Mouse (Mus musculus) kidney, postnatal 0 days (tissue): ENCODE data around the gene Neu4. TPM values are rescaled to one million over a fixed set of nuclear protein-coding genes. Genes with fewer than 3 reads are reported as not detected.
A peak's percentile ranks its signal among the peaks of the same experiment; 100 is the strongest.

Source experiments
- ATAC-seq: fragments of 200-750 bp; cut with Nextera tagmentation; replicated peaks from 2 replicates; pipeline ENCODE4 v1.8.0; 2017; ENCODE audit warnings: low read depth, moderate number of reproducible peaks, moderate TSS enrichment, moderate library complexity; ENCODE audit not compliant: low FRiP score
- DNase-seq: peaks from one replicate; pipeline ENCODE4 v3.0.0-alpha.2; 2016; ENCODE audit warnings: low spot score
- H3K27ac ChIP-seq: fragments of 300-500 bp; sonication (generic); 2 replicates; pipeline ENCODE4 v1.5.1; 2014; ENCODE audit warnings: mild to moderate bottlenecking
- H3K27me3 ChIP-seq: fragments of 300-500 bp; sonication (generic); 2 replicates; pipeline ENCODE4 v1.6.1; 2014; ENCODE audit warnings: low read length, mixed read lengths; ENCODE audit not compliant: insufficient read depth
- H3K36me3 ChIP-seq: fragments of 300-500 bp; sonication (generic); 2 replicates; pipeline ENCODE4 v1.6.1; 2014; ENCODE audit warnings: low read length, mixed read lengths; ENCODE audit not compliant: insufficient read depth
- H3K4me1 ChIP-seq: fragments of 300-500 bp; sonication (generic); replicated peaks from 2 replicates; pipeline ENCODE4 v1.6.1; 2014; ENCODE audit warnings: antibody characterized with exemption, low read length, mixed read lengths; ENCODE audit not compliant: insufficient read depth
- H3K4me2 ChIP-seq: fragments of 300-500 bp; sonication (generic); 2 replicates; pipeline ENCODE4 v1.6.1; 2014; ENCODE audit warnings: mild to moderate bottlenecking, low read length, moderate library complexity, mixed read lengths
- H3K4me3 ChIP-seq: fragments of 300-500 bp; sonication (generic); replicated peaks from 2 replicates; pipeline ENCODE4 v1.5.1; 2014; ENCODE audit warnings: low read depth, low read length
- H3K9ac ChIP-seq: fragments of 300-500 bp; sonication (generic); 2 replicates; pipeline ENCODE4 v1.6.1; 2014; ENCODE audit warnings: low read depth, low read length
- H3K9me3 ChIP-seq: fragments of 300-500 bp; sonication (generic); replicated peaks from 2 replicates; pipeline ENCODE4 v1.6.1; 2016; ENCODE audit warnings: low read length, inconsistent platforms, mixed read lengths
- CTCF ChIP-seq: IDR thresholded peaks from 2 replicates; pipeline ENCODE4 v1.5.1; 2016; ENCODE audit warnings: antibody characterized with exemption, low read depth, mild to moderate bottlenecking, moderate library complexity
- WGBS: fragments of 180-500 bp; shearing (Covaris S2); extraction: QIAGEN DNeasy Blood & Tissue Kit; methylation state at CpG from one replicate; pipeline ENCODE4 v1.1.7; 2014; 5-methylcytosine and 5-hydroxymethylcytosine counted together
- polyA plus RNA-seq: library from polyadenylated mRNA; unstranded; fragments of >200 nt; fragmentation: Nextera tagmentation; extraction: Ambion mirVana; gene quantifications from 2 replicates; pipeline ENCODE4 v1.2.1, GENCODE M21; 2015

The Neu4 gene
- polyA plus RNA-seq, 1 experiment from 2014 or later, result not detected

DNA sequence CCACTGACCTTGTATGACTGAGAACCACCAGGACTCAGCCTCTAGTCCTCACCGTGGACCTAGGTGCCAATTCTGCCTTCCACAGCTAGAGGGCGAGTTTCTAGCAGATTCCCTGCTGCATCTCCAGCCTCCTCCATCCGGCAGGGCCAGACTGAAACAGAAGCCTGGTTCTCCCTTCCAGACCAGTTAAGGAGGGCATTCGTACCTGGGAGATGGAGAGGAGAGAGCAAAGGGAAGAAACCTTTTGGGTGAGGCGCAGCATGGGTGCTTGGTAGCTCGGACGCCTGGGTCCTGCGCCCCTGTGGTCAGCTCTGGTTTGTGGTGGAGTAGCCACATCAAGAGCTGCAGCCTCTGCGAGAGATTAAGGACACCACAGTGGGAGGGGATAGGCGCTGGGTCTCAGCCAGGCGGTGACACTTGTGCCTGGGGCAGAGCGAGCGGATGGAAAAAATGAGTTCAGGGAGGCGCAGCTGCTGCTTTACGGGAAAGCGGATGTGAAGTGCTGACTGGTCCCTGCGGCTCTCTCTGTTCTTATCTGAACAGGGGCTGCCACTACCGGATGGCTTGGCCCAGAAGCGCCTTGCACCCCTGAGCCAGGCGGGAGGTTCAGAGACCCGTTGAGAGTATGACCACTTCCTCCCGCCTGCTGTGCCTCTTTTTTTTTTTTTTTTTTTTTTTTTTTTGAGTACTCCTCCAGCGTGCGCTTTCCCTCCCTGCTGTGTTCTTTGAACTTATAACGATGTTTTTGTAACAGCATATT, 14.9 kb downstream of the Neu4 start:
- ATAC-seq (peak; percentile 91), DNase-seq (peak; percentile 91)
- Histone ChIP-seq H3K9me3 (no peaks in the 10 kb centered on the region), H3K4me2 (peak overlapping the region; percentile 71), H3K36me3 (no peaks in the 10 kb centered on the region), H3K27ac (peak overlapping the region; percentile 63; the same call in 1 of the 2 replicates), H3K4me1 (no peaks in the 10 kb centered on the region), H3K9ac (peak overlapping the region; percentile 35; the same call in 1 of the 2 replicates), H3K4me3 (peak overlapping the region; percentile 31), H3K27me3 (no peaks in the 10 kb centered on the region)
- WGBS, result under 1% methylated on average over 25 of the region's 25 CpGs
- TF ChIP-seq CTCF, result peak; percentile 87

DNA sequence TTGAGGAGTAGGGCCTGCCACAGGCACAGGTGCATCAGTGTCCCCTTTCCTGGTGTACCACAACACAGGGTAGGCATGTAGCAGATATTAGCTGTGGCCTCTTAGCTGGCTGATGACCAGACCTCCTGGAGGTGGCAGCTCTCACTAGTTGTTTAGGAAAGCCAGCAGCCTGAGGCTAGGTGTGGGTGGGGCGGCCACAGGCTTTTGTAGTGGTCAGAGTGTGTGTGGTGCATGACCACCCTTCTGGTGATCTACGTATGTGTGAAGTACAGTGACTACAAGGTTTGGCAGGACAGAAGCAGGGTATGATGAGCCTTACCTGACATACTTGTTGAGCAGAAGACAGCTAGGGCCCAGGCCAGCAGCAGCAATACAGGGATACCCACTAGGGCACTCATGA, 20.1 kb downstream of the Neu4 start:
- ATAC-seq, result no peak
- Histone ChIP-seq H3K4me3 (no peak overlapping the region), H3K4me2 (no peak overlapping the region), H3K27ac (no peak overlapping the region), H3K9me3 (no peaks in the 10 kb centered on the region), H3K4me1 (no peaks in the 10 kb centered on the region), H3K36me3 (no peaks in the 10 kb centered on the region), H3K27me3 (no peaks in the 10 kb centered on the region), H3K9ac (no peak overlapping the region)
- WGBS, result 86% methylated on average over 2 of the region's 2 CpGs
- no peak for DNase-seq
- no peak for TF ChIP-seq CTCF

DNA sequence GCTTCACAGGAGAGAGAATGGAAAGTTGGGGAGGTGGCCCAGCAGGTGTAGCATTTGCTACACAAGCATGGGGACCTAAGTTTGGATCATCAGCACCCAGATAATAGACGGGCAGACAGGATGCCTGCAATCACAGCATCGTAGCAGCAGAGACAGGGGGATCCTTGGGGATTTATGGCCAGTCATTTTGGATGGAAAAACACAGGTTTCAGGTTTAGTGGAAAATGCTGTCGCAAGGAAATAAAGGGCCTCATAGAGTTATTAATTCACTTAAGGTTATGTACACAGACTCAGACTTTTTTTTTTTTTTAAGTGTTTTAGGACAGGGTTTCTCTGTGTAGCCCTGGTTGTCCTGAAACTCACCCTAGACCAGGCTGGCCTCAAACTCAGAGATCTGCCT, 25.3 kb downstream of the Neu4 start:
- DNase-seq, result no peak
- TF ChIP-seq CTCF, result no peak
- Histone ChIP-seq H3K4me2 (no peak overlapping the region), H3K9ac (no peak overlapping the region), H3K4me3 (no peak overlapping the region), H3K27ac (no peak overlapping the region), H3K36me3 (no peaks in the 10 kb centered on the region), H3K4me1 (no peaks in the 10 kb centered on the region), H3K9me3 (no peaks in the 10 kb centered on the region), H3K27me3 (no peaks in the 10 kb centered on the region)
- ATAC-seq, result no peak
- WGBS, result 40% methylated on average over 3 of the region's 3 CpGs

DNA sequence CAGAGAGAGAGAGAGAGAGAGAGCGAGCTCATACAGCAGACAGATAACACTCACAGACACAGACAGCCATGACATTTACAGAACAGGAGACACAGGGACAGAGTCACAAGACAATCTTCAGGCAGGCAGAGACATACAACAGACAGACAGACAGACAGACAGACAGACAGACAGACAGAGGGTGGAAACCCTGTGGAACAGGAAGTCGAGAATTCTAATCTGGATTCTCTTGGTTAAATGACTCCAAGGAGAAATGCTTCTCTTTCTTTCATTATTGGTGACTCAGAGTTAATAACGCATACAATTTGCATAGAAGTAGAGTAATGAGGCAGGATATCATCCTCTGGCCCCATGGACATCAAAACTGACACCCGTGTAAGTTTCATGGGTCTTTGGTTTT, 26.3 kb downstream of the Neu4 start:
- 65% methylated on average over 4 of the region's 4 CpGs for whole genome bisulfite sequencing
- DNase-seq (no peak), ATAC-seq (no peak)
- Histone ChIP-seq H3K27me3 (no peaks in the 10 kb centered on the region), H3K36me3 (no peaks in the 10 kb centered on the region), H3K9me3 (no peaks in the 10 kb centered on the region), H3K27ac (no peak overlapping the region), H3K9ac (no peak overlapping the region), H3K4me2 (no peak overlapping the region), H3K4me1 (no peaks in the 10 kb centered on the region), H3K4me3 (no peak overlapping the region)
- no peak for TF ChIP-seq CTCF

DNA sequence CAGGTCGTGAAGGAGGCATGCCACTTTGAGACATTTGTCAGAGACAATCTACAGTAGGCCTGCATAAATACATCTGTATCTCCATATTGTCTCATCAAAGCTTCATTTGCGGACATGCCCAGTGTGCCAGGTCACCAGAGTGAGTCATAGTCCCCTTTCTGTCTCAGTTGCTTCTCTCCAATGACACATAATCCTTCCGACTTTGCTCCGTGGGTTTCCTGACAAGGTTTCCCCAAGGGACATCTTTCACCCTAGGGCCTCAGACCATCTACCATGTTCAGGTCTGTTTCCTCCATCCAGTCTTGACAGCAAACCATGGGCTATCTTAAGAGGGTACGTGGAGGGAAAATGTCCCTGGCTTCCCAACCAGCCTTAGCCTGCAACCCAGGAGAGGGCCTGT, 30.9 kb downstream of the Neu4 start:
- ATAC-seq (no peak), DNase-seq (no peak)
- Histone ChIP-seq H3K9me3 (no peaks in the 10 kb centered on the region), H3K27ac (no peak overlapping the region), H3K9ac (no peak overlapping the region), H3K4me3 (no peak overlapping the region), H3K4me2 (no peak overlapping the region), H3K4me1 (no peaks in the 10 kb centered on the region), H3K36me3 (no peaks in the 10 kb centered on the region), H3K27me3 (no peaks in the 10 kb centered on the region)
- TF ChIP-seq CTCF, result no peak
- WGBS, result 83% methylated on average over 5 of the region's 5 CpGs

DNA sequence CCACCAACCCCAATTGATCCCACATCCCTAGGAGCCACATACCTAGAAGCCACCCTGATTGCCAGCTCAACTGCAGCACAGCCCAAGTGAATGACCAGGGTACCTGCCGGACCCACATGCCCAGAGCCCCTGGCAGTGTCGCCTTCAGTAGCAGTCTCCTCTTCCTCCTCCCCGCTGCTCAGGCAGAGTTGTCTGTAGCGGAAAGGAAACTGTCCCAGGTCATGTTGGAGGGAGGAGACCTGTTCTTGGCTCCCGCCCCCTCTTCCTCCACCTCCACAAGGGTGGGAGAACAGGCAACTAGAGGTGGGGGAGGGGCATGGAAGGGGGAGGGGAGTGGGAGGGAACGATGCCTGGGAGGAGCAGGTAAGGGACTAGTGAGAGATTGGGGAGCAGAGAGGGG, 32.1 kb downstream of the Neu4 start, which contains the start of gene Pdcd1:
Gene Pdcd1 (minus strand): TSS at position 181 of the 400 bp plus-strand sequence.
- H3K36me3 ChIP-seq, result no peaks in the 10 kb centered on the region
- ATAC-seq (no peak), DNase-seq (no peak)
- no peaks in the 10 kb centered on the region for H3K9me3 ChIP-seq
- WGBS, result 53% methylated on average over 6 of the region's 6 CpGs
- no peaks in the 10 kb centered on the region for H3K27me3 ChIP-seq
- H3K27ac ChIP-seq, result no peak within 1 kb of the TSS
- H3K4me1 ChIP-seq, result no peaks in the 10 kb centered on the region
- no peak within 1 kb of the TSS for H3K9ac ChIP-seq
- no peak for TF ChIP-seq CTCF
- no peak within 1 kb of the TSS for H3K4me3 ChIP-seq
- no peak within 1 kb of the TSS for H3K4me2 ChIP-seq
